Comparison of ENCODE assay signal across 25 mouse cellular contexts in genomic region chr8:102742008-102742591, GRCm38 (mm10). TPM values are rescaled to one million over a fixed set of nuclear protein-coding genes. Genes with fewer than 3 reads are reported as not detected.
DNase-seq lines count a peak whose midpoint lies in the region; ATAC-seq and TF ChIP-seq lines count a peak whose summit lies in the region.
"Had no signal": no experiment of that assay in that cellular context is flagged by ENCODE, and none has a peak within 500 bp of the region (broad histone marks: within the 10 kb centered on the region; RNA-seq: fewer than 3 reads in every experiment).

No protein-coding gene starts in this region.

- DNase-seq in adrenal gland, adult 2 months, result peak; percentile 9
- DNase-seq in adrenal gland, postnatal 36 days, result no peak
- peak; percentile 46 for DNase-seq in 3T3-L1 (ENCODE audit: low read depth, low spot score)
- peak; percentile 17 for DNase-seq in neural tube, embryonic 11.5 days (ENCODE audit: low spot score)
- DNase-seq in adipocyte (ENCODE audit: low spot score), result no peak
- DNase-seq in ovary, adult 18-20 months (ENCODE audit: low spot score), result no peak
- DNase-seq in hindbrain, embryonic 14.5 days (ENCODE audit: low spot score), result no peak
- DNase-seq: adrenal gland, postnatal 25 days; cerebellum, adult 9-10 months; forebrain, postnatal 0 days; gastrocnemius, postnatal 14 days; heart, adult 11 months; heart, postnatal 10 days; lung, embryonic 14.5 days; thymus, postnatal 14 days had no signal

- no peak overlapping the region for H3K9ac ChIP-seq in neural tube, embryonic 11.5 days (ENCODE audit: low read length)
- H3K9ac ChIP-seq in hindbrain, embryonic 14.5 days, result no peak overlapping the region
- H3K9ac ChIP-seq: forebrain, postnatal 0 days; heart, embryonic 12.5 days; hindbrain, embryonic 13.5 days; intestine, embryonic 15.5 days; liver, embryonic 14.5 days; lung, embryonic 14.5 days; midbrain, embryonic 13.5 days had no signal

- H3K9me3 ChIP-seq in neural tube, embryonic 11.5 days (ENCODE audit: control insufficient read depth, low read length), result no peaks in the 10 kb centered on the region
- no peaks in the 10 kb centered on the region for H3K9me3 ChIP-seq in hindbrain, embryonic 14.5 days (ENCODE audit: control insufficient read depth, low read length)
- H3K9me3 ChIP-seq: forebrain, embryonic 10.5 days; heart, embryonic 12.5 days; hindbrain, embryonic 13.5 days; intestine, embryonic 15.5 days; midbrain, embryonic 13.5 days had no signal

- ATAC-seq in neural tube, embryonic 11.5 days (ENCODE audit: insufficient read depth, low FRiP score, low TSS enrichment), result peak; percentile 66
- ATAC-seq in hindbrain, embryonic 14.5 days (ENCODE audit: low FRiP score), result no peak
- ATAC-seq: forebrain, postnatal 0 days; intestine, embryonic 15.5 days; midbrain, embryonic 13.5 days had no signal

- 34% methylated on average over 5 of the region's 5 CpGs for WGBS in neural tube, embryonic 11.5 days
- 81% methylated on average over 5 of the region's 5 CpGs for WGBS in hindbrain, embryonic 14.5 days

- H3K4me2 ChIP-seq in neural tube, embryonic 11.5 days (ENCODE audit: low read depth), result no peak overlapping the region
- H3K4me2 ChIP-seq in hindbrain, embryonic 14.5 days (replicated peaks), result no peak overlapping the region
- H3K4me2 ChIP-seq: heart, embryonic 12.5 days; hindbrain, embryonic 13.5 days; intestine, embryonic 15.5 days; lung, embryonic 14.5 days; midbrain, embryonic 13.5 days had no signal

- H3K27me3 ChIP-seq in neural tube, embryonic 11.5 days (ENCODE audit: control insufficient read depth, insufficient read depth, low read length), result no peaks in the 10 kb centered on the region
- H3K27me3 ChIP-seq in hindbrain, embryonic 14.5 days (ENCODE audit: control insufficient read depth, insufficient read depth, low read length), result no peaks in the 10 kb centered on the region
- H3K27me3 ChIP-seq: heart, embryonic 12.5 days; hindbrain, embryonic 13.5 days; intestine, embryonic 15.5 days had no signal

- peaks cover 24% of the 10 kb centered on the region for H3K4me1 ChIP-seq in embryonic fibroblast, embryonic 13.5 days (ENCODE audit: control insufficient read depth, insufficient read depth, low read length)
- H3K4me1 ChIP-seq in neural tube, embryonic 11.5 days (ENCODE audit: control insufficient read depth, insufficient read depth, low read length), result peaks cover 10% of the 10 kb centered on the region
- H3K4me1 ChIP-seq in hindbrain, embryonic 14.5 days (replicated peaks; ENCODE audit: control insufficient read depth, insufficient read depth, low read length), result peaks cover 8% of the 10 kb centered on the region; the same call in 1 of the 2 replicates
- H3K4me1 ChIP-seq: intestine, embryonic 15.5 days had no signal

- peak overlapping the region; percentile 28 for H3K27ac ChIP-seq in embryonic fibroblast, embryonic 13.5 days (ENCODE audit: insufficient read depth, low read length)
- H3K27ac ChIP-seq in neural tube, embryonic 11.5 days (ENCODE audit: low read depth, low read length), result no peak overlapping the region
- no peak overlapping the region for H3K27ac ChIP-seq in hindbrain, embryonic 14.5 days
- H3K27ac ChIP-seq: forebrain, embryonic 10.5 days; hindbrain, embryonic 13.5 days; intestine, embryonic 15.5 days; kidney, postnatal 0 days; liver, embryonic 14.5 days; midbrain, embryonic 13.5 days had no signal

- H3K4me3 ChIP-seq in embryonic fibroblast, embryonic 13.5 days (ENCODE audit: insufficient read depth, low read length), result no peak overlapping the region
- H3K4me3 ChIP-seq in neural tube, embryonic 11.5 days (ENCODE audit: low read depth, low read length), result no peak overlapping the region
- no peak overlapping the region for H3K4me3 ChIP-seq in hindbrain, embryonic 14.5 days (replicated peaks; ENCODE audit: low read length)
- H3K4me3 ChIP-seq: forebrain, embryonic 10.5 days; heart, embryonic 12.5 days; hindbrain, embryonic 13.5 days; intestine, embryonic 15.5 days; midbrain, embryonic 13.5 days had no signal

- no peak for TF ChIP-seq CTCF in embryonic fibroblast, embryonic 13.5 days (IDR thresholded peaks at IDR 0.05; ENCODE audit: borderline replicate concordance, insufficient read depth, low read length)

- no peaks in the 10 kb centered on the region for H3K36me3 ChIP-seq in neural tube, embryonic 11.5 days (ENCODE audit: control insufficient read depth, insufficient read depth, low read length)
- H3K36me3 ChIP-seq in hindbrain, embryonic 14.5 days (replicated peaks; ENCODE audit: control insufficient read depth, insufficient read depth), result no peaks in the 10 kb centered on the region
- H3K36me3 ChIP-seq: hindbrain, embryonic 13.5 days; intestine, embryonic 15.5 days; midbrain, embryonic 13.5 days had no signal

- TF ChIP-seq POLR2A in embryonic fibroblast, embryonic 13.5 days (IDR thresholded peaks at IDR 0.05; ENCODE audit: low read depth, low read length), result no peak

RNA-seq across cellular contexts. Expression of gene Cdh11, which starts 43.3 kb away (rescaled TPM):
- total RNA-seq in adrenal gland, adult 2 months (2021), result 10 to 100 TPM; 12.4 to 20.3 TPM
- 3.5 and 3.8 TPM in 2 replicates for polyA plus RNA-seq in adrenal gland, adult 2 months (2012; rRNA removed)
- 10 to 100 TPM; 14.6 to 20.0 TPM for total RNA-seq in adrenal gland, postnatal 36 days (2021)
- 367 and 681 TPM in 2 replicates for polyA plus RNA-seq in embryonic fibroblast, embryonic 13.5 days (2011; ENCODE audit: insufficient read length, low read depth, missing spikeins)
- 106 and 108 TPM in 2 replicates for polyA plus RNA-seq in neural tube, embryonic 11.5 days (2014; fragmentation: Nextera tagmentation; extraction: Ambion mirVana)
- 50.4 and 61.1 TPM in 2 replicates for polyA plus RNA-seq in hindbrain, embryonic 14.5 days (2014; fragmentation: Nextera tagmentation; extraction: Ambion mirVana)
- total RNA-seq: common myeloid progenitor, adult 5-6 weeks; monocyte, adult 5-6 weeks had no signal

Comparison
In these comparisons a context has a peak if more than half of its experiments do, and no peak if none do; other contexts are left out.
1. DNase-seq: peak in adrenal gland, adult 2 months (single experiment), 3T3-L1 (single experiment) and neural tube, embryonic 11.5 days (single experiment); none in adrenal gland, postnatal 36 days (0 of 2), adipocyte (single experiment), ovary, adult 18-20 months (single experiment) and hindbrain, embryonic 14.5 days (single experiment).
2. RNA of gene Cdh11, which starts 43.3 kb away (polyA plus RNA-seq): 367 to 681 TPM in embryonic fibroblast, embryonic 13.5 days, 106 to 108 TPM in neural tube, embryonic 11.5 days and 50.4 to 61.1 TPM in hindbrain, embryonic 14.5 days; 3.5 to 3.8 TPM in adrenal gland, adult 2 months; every median in the first group is over 10 times any median in the second.